Mouse (Mus musculus) MEL (cell line): ENCODE measurements at regions not wholly inside any gene's neighbourhood (a gene's known extent, or its start where the extent isn't known, plus 50 kb on each side); places are given as distances from the start of the nearest gene placed in this dataset.

ENCODE experiments used
- DNase-seq: peaks from one replicate; pipeline ENCODE4 v3.0.0; 2011; ENCODE audit warnings: low read depth, low spot score
- H3K27ac ChIP-seq: 2 replicates; pipeline ENCODE4 v1.5.1; 2012; ENCODE audit warnings: low read depth, mild to moderate bottlenecking, control low read depth, low read length, moderate library complexity; ENCODE audit not compliant: control insufficient read depth
- H3K27me3 ChIP-seq, 2 experiments: fragments of 150-350 bp in 1 of 2; sonication (generic) in 1 of 2; 2 replicates each; pipeline ENCODE4 v1.6.1; 2012; ENCODE audit warnings: low read length in 2 of 2, mild to moderate bottlenecking in 2 of 2, improper control_type of control experiment in 1 of 2, moderate library complexity in 1 of 2; ENCODE audit not compliant: insufficient read depth in 2 of 2, control insufficient read depth in 1 of 2
- H3K36me3 ChIP-seq, 2 experiments: 2 replicates each; pipeline ENCODE4 v1.6.1; 2012 to 2014; ENCODE audit warnings: low read length in 2 of 2, improper control_type of control experiment in 1 of 2, inconsistent platforms in 1 of 2, mild to moderate bottlenecking in 1 of 2; ENCODE audit not compliant: insufficient read depth in 2 of 2, control insufficient read depth in 1 of 2
- H3K4me1 ChIP-seq, 2 experiments: fragments of 150-350 bp in 1 of 2; sonication (generic) in 1 of 2; 2 replicates each; pipeline ENCODE4 v1.6.1; 2012; ENCODE audit warnings: low read length in 2 of 2, improper control_type of control experiment in 1 of 2, mild to moderate bottlenecking in 1 of 2; ENCODE audit not compliant: insufficient read depth in 2 of 2, control insufficient read depth in 1 of 2
- H3K4me3 ChIP-seq, 2 experiments: fragments of 150-350 bp in 1 of 2; sonication (generic) in 1 of 2; 2 replicates each; pipeline ENCODE4 v1.5.1; 2012; ENCODE audit warnings: low read depth in 2 of 2, low read length in 2 of 2, mild to moderate bottlenecking in 2 of 2, moderate library complexity in 2 of 2, control low read depth in 1 of 2, improper control_type of control experiment in 1 of 2; ENCODE audit not compliant: control insufficient read depth in 1 of 2, insufficient read depth in 1 of 2
- H3K79me2 ChIP-seq: 2 replicates; pipeline ENCODE4 v1.6.1; 2012; ENCODE audit warnings: mild to moderate bottlenecking, low read length, moderate library complexity; ENCODE audit not compliant: control insufficient read depth, poor library complexity, insufficient read depth
- H3K9ac ChIP-seq: 2 replicates; pipeline ENCODE4 v1.6.1; 2012; ENCODE audit warnings: low read depth, mild to moderate bottlenecking, control low read depth, low read length, moderate library complexity; ENCODE audit not compliant: control insufficient read depth, poor library complexity, severe bottlenecking
- H3K9me3 ChIP-seq: fragments of 150-350 bp; sonication (generic); replicated peaks from 2 replicates; pipeline ENCODE4 v1.6.1; 2012; ENCODE audit warnings: mild to moderate bottlenecking, low read length, improper control_type of control experiment, moderate library complexity; ENCODE audit not compliant: insufficient read depth
- CTCF ChIP-seq, 3 experiments: IDR thresholded peaks in 2 of 3; conservative IDR thresholded peaks in 1 of 3; 2 replicates each; pipeline ENCODE4 v1.5.1; 2011 to 2012; ENCODE audit warnings: low read length in 3 of 3, low read depth in 2 of 3, mild to moderate bottlenecking in 2 of 3, improper control_type of control experiment in 1 of 3, inconsistent platforms in 1 of 3, mixed read lengths in 1 of 3, moderate library complexity in 1 of 3; ENCODE audit not compliant: control insufficient read depth in 1 of 3, insufficient read depth in 1 of 3, poor library complexity in 1 of 3, severe bottlenecking in 1 of 3
- ELF1 ChIP-seq: IDR thresholded peaks from 2 replicates; pipeline ENCODE4 v1.6.1; 2014; ENCODE audit warnings: low read depth, mild to moderate bottlenecking, inconsistent platforms, low read length, improper control_type of control experiment, moderate library complexity
- EP300 ChIP-seq, 2 experiments: IDR thresholded peaks; 2 replicates each; pipeline ENCODE4 v1.6.1; 2011; ENCODE audit warnings: improper control_type of control experiment in 2 of 2, low read length in 2 of 2, low read depth in 1 of 2, mild to moderate bottlenecking in 1 of 2
- MAX ChIP-seq: IDR thresholded peaks from 2 replicates; pipeline ENCODE4 v1.6.1; 2011; ENCODE audit warnings: low read length, improper control_type of control experiment
- MYC ChIP-seq: IDR thresholded peaks from 2 replicates; pipeline ENCODE4 v1.6.1; 2011; ENCODE audit warnings: low read depth, mild to moderate bottlenecking, low read length, improper control_type of control experiment, moderate library complexity
- NELFE ChIP-seq: IDR thresholded peaks from 2 replicates; pipeline ENCODE4 v1.6.1; 2011; ENCODE audit warnings: low read depth, low read length, improper control_type of control experiment
- NRF1 ChIP-seq: IDR thresholded peaks from 2 replicates; pipeline ENCODE4 v1.6.1; 2014; ENCODE audit warnings: low read depth, mild to moderate bottlenecking, inconsistent platforms, low read length, improper control_type of control experiment, moderate library complexity; ENCODE audit not compliant: poor library complexity, insufficient read depth, severe bottlenecking
- POLR2AphosphoS2 ChIP-seq: IDR thresholded peaks from 2 replicates; pipeline ENCODE4 v1.6.1; 2011; ENCODE audit warnings: low read length, improper control_type of control experiment
- POLR2AphosphoS5 ChIP-seq: IDR thresholded peaks from 2 replicates; pipeline ENCODE4 v1.6.1; 2012; ENCODE audit warnings: low read depth, borderline replicate concordance, mild to moderate bottlenecking, inconsistent platforms, low read length, moderate library complexity, mixed read lengths
- TBP ChIP-seq: IDR thresholded peaks from 2 replicates; pipeline ENCODE4 v1.8.0; 2011; ENCODE audit warnings: low read depth, low read length, improper control_type of control experiment
- UBTF ChIP-seq: IDR thresholded peaks from 2 replicates; pipeline ENCODE4 v1.6.1; 2012; ENCODE audit warnings: low read depth, mild to moderate bottlenecking, inconsistent platforms, low read length, improper control_type of control experiment, moderate library complexity, borderline replicate concordance; ENCODE audit not compliant: insufficient read depth
- USF2 ChIP-seq, 2 experiments: IDR thresholded peaks; 2 replicates each; pipeline ENCODE4 v1.6.1; 2011 to 2012; ENCODE audit warnings: improper control_type of control experiment in 2 of 2, low read length in 2 of 2, borderline replicate concordance in 1 of 2, inconsistent platforms in 1 of 2, low read depth in 1 of 2, mild to moderate bottlenecking in 1 of 2; ENCODE audit not compliant: insufficient read depth in 1 of 2

- Histone ChIP-seq H3K36me3 (no peaks in the 10 kb centered on the region), H3K4me3 (no peak overlapping the region), H3K27me3 (no peaks in the 10 kb centered on the region), H3K27ac (no peak overlapping the region), H3K4me1 (no peaks in the 10 kb centered on the region), H3K9me3 (no peaks in the 10 kb centered on the region), H3K9ac (no peak overlapping the region), H3K79me2 (no peaks in the 10 kb centered on the region)
- TF ChIP-seq USF2 (IDR thresholded peaks at IDR 0.05; ENCODE audit: borderline replicate concordance in 1 of 2, insufficient read depth in 1 of 2, low read depth in 1 of 2, low read length in 2 of 2) (no peak), UBTF (no peak)
- no peak for DNase-seq
Measured at GRCm38 (mm10) chr16:24050856-24051640, 62.4 kb upstream of the Bcl6 start.

GRCm38 (mm10) chr16:24043779-24044178, 55.1 kb upstream of the Bcl6 start:
- Histone ChIP-seq H3K36me3 (no peaks in the 10 kb centered on the region), H3K4me3 (no peak overlapping the region), H3K4me1 (no peaks in the 10 kb centered on the region), H3K27me3 (no peaks in the 10 kb centered on the region), H3K79me2 (no peaks in the 10 kb centered on the region)
- DNase-seq = no peak
- TF ChIP-seq CTCF (IDR thresholded peaks at IDR 0.05 in 2 of 3, conservative IDR thresholded peaks at IDR 0.05 in 1 of 3; ENCODE audit: control insufficient read depth in 1 of 3, insufficient read depth in 1 of 3, low read depth in 2 of 3, low read length in 3 of 3, poor library complexity in 1 of 3, severe bottlenecking in 1 of 3) = no peak
- TF ChIP-seq MYC = no peak
- TF ChIP-seq EP300 (IDR thresholded peaks at IDR 0.05; ENCODE audit: low read depth in 1 of 2, low read length in 2 of 2) = no peak
- no peak for TF ChIP-seq TBP
- no peak for TF ChIP-seq MAX
- no peak for TF ChIP-seq NRF1
- no peak for TF ChIP-seq NELFE
- TF ChIP-seq USF2 (IDR thresholded peaks at IDR 0.05; ENCODE audit: borderline replicate concordance in 1 of 2, insufficient read depth in 1 of 2, low read depth in 1 of 2, low read length in 2 of 2) = no peak
- TF ChIP-seq, all 39 proteins: peak for 0
- Histone ChIP-seq H3K9ac (no peak overlapping the region), H3K9me3 (no peaks in the 10 kb centered on the region), H3K27ac (no peak overlapping the region)

GRCm38 (mm10) chr16:24042977-24043376, 54.3 kb upstream of the Bcl6 start:
- Histone ChIP-seq H3K9me3 (no peaks in the 10 kb centered on the region), H3K4me3 (no peak overlapping the region), H3K36me3 (no peaks in the 10 kb centered on the region), H3K27ac (no peak overlapping the region), H3K27me3 (no peaks in the 10 kb centered on the region), H3K9ac (no peak overlapping the region), H3K79me2 (no peaks in the 10 kb centered on the region), H3K4me1 (no peaks in the 10 kb centered on the region)
- TF ChIP-seq POLR2AphosphoS2 (no peak), POLR2AphosphoS5 (no peak), ELF1 (no peak), MYC (no peak), MAX (no peak)
- no peak for DNase-seq
